Mouse (Mus musculus) T-helper 1 cell (primary cell): Measurements from ENCODE around the gene Slc39a9.

Experiments
- in situ Hi-C: fragments of 300-600 bp; cut with MboI, MseI; formaldehyde crosslinking; loops from one replicate; pipeline ENCODE4 v1.15.1; 2025; ENCODE audit warnings: high pct_unique_total_duplicates

Gene Slc39a9

DNA sequence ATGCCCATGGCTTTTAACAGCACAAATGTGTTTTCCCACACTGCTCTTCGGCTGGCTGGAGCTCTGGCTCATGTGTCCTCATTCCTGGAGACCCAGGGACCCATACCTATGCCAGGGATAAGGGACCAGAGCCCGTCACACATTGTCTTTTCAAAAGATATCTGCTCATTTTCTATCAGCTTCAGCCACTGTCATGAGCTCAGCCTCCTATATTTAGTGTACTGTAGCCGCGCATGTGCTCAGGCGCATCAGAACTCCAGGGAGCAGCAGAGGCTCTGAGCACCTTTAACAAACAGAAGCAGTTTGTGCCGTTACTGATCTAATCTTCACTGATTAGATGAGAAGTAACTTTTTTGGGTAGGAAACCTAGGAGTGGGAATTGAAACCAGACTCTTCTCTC is 72.2 kb downstream of the Slc39a9 start:
- in situ Hi-C loops, result no loop called here

DNA sequence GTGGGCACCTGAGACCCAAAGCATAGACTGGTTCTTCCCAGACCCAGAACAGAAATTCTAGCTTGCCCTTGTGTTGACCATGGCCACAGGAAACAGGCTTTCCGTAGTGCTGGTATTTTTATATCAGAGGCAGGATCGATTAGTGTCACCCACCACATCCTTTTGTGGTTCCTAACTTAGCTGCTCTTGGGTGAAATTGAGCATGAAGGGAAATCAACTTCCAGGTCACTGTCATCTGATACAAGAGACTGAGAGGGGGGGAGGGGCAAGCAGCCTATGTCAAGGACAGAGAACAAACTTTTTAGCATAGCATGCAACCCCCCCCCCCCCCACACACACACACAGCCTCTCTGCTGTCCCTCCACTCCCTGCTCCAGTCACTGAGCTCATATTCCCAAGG is 75.5 kb downstream of the Slc39a9 start:
- in situ Hi-C loops, result no loop called here

DNA sequence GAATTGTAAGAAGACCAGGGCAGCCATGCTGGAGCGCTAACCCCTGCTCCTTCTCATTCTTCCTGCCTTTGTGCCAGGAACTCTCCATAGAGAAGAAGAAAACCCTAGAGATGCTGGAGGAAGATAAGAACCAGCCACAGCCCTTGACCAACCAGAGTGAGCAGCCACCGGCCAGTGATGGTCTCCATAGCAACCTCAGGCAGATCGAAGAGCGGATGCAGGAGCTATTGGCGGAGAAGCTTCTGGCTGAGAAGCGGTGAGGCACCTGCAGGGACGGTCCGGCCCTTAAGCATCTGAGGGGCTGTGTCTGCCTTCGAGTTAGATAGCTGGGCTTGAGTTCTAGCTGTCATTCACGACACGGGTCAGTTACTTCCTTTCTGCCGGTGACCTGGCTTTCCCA is 76.8 kb downstream of the Slc39a9 start:
- in situ Hi-C loops, result no loop called here

DNA sequence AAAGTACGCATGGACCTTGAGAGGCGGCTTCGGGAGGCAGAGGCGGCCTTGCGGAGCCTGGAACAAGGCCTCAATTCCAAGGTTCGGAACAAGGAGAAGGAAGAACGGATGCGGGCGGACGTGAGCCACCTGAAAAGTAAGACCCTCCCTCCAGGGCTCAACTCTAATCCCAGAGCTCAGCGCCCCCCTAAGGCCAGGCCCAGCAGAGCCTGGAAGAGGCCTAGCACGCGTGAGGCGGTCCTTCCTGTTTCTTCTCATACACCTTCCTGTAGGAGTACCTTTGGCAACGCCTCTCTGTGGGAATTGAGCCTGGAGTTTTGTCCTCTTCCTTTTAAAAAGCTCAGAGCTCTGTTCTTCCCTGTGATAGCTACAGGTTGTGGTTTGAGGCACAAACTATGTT is 77.8 kb downstream of the Slc39a9 start:
- in situ Hi-C loops, result no loop called here

GRCm38 (mm10) chr12:80724853-80725559 is 81.3 kb downstream of the Slc39a9 start:
- in situ Hi-C loops, result no loop called here

- in situ Hi-C loops, result no loop called here
These were observed 84.5 kb downstream of the Slc39a9 start for GRCm38 (mm10) chr12:80728207-80728606.

- in situ Hi-C loops, result no loop called here
These were observed 85.1 kb downstream of the Slc39a9 start for GRCm38 (mm10) chr12:80728814-80729213.

DNA sequence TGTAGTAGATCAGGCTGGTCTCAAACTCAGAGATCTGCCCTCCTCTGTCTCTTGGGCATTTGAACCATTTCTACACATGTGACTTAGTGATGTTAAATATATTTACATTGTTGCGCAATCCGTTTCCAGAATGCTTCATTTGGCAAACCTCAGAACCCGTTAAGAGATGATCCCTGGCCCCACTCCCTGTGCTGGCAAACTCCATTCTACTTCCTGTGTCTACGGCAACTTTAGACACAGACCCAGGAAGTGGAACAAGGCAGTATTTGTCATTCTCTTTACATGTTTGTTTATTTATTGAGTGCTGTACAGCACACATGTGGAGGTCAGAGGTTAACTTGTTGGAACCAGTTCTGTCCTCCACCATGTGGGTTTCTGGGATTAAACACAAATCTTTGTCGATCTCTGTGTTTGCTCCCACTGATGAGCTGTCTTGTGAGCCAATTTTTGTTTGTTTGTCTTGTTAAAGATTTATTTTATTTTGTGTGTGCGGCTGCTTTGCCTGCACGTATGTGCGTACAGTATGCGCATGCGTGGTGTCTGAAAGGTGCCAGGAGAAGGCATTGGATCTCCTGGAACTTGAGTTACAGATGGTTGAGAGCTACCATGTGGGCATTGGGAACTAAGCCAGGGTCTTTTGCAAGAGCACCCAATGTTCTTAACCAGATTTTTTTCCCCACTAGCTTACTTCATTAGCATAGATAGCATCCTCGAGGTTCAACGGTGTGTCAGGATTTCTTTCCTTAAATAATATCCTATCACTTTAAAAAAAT is 86.3 kb downstream of the Slc39a9 start:
- in situ Hi-C loops, result no loop called here

- in situ Hi-C loops, result no loop called here
These were observed 86.9 kb downstream of the Slc39a9 start for GRCm38 (mm10) chr12:80730567-80730966.
